Mouse (Mus musculus) left cerebral cortex, postnatal 10 days (tissue): ENCODE data around the gene Pm20d1. TPM values are rescaled to one million over a fixed set of nuclear protein-coding genes. Genes with fewer than 3 reads are reported as not detected.
A peak's percentile ranks its signal among the peaks of the same experiment; 100 is the strongest.

Experiments
- DNase-seq, 2 experiments: peaks; one replicate each; pipeline ENCODE4 v3.0.0; 2021 to 2022; ENCODE audit warnings: low spot score in 2 of 2, mixed read lengths in 1 of 2; ENCODE audit errors: extremely low spot score in 1 of 2
- intact Hi-C: fragments of 180-260 bp; cut with DNase I; formaldehyde crosslinking; loops from one replicate; pipeline ENCODE4 v1.15.1; 2025
- total RNA-seq, 2 experiments: library from RNA; stranded (reverse); gene quantifications; 2 replicates each; pipeline ENCODE4 v1.2.3; 2021

The Pm20d1 gene
- total RNA-seq, 2 experiments from 2014 or later: 0.69 to 0.94 TPM

DNA sequence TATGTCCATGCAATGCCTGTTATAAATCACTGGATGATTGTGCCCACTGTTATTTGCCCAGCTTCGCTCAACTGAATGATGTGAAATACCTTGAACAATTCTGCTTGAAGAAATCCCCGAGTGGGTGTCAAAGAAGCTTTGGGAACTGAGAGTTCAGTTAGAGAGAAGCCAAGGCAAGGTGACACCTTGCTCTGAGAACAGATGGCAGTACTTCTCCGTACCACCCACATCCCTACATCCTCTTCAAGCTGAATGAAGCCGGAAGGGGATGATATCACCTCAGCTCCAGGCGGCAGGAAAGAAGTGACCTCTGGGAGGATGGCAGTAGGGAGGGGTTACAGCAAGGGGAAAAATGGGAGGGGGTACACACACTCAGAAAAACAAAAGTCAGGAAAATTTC lies 26.4 kb downstream of the Pm20d1 start:
- intact Hi-C loops: loop anchor here (10.0 kb wide), 1 partner anchor 109 kb away; no protein-coding TSS in a partner anchor
- DNase-seq: no peak

DNA sequence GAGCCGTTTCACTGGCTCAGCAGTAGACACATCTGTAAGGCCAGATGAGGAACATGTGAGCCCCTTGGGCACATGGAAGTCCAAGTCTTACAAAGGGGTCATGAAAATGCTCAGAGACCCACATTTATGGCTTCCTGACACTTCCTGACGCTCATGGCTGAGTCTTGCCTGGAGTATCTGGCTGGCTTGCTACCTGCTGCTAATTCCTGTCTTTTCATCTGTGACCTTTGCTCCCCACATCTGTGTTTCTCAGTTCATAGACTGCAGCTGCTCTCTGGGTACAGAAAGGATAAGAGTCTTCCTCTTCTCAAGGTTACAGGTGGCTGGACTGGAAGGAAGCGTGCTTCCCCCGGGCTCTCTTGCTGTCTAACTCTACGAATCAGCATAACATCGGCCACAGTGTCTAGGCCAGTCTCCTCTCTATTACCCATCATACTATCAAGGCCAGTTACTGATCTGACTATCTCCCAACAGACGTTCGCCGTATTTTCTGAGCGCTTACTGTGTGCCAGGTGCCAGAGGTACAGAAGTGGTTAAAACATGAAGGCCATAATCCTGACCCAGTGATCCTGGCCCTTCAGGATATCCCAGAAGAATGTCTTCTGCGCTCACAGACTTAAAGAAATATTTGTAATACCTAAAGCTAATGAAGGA lies 27.5 kb downstream of the Pm20d1 start:
- no peak for DNase-seq
- intact Hi-C loops: loop anchor here (10.0 kb wide), 1 partner anchor 110 kb away; no protein-coding TSS in a partner anchor

DNA sequence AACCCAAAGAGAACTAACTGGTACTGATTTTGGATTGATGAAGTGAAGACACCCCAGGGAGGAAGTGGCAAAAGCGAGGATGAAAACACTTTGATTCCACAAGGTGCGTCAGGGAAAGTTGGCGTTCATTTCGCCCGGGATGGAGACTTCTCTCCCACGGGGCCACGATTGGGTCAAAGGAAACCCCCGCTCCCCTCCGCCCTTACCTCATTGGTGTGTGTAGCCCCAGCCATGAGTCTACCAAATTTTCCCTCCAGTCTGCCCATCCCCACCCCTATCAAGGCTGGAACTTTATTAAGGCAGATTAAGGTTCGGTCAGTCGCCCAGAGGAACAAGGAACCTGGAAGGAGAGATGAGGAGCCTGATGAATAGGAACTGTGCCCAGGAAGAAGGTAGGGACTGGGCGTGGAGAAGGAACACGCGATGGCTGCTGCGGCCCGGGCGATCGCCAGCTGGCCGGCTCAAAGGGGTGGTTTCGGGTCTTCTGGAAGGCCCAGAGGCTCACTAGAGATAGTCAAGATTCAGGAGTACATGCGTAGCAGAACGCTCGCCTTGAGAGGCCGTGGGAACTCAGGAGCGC lies 30.1 kb downstream of the Pm20d1 start, which contains the start of gene Slc41a1:
Slc41a1 (plus strand) TSS at position 287 of the 580 bp plus-strand sequence.
- peak in 1 of 2 experiments; percentile 41 for DNase-seq
- intact Hi-C loops: loop anchor here (10.0 kb wide), 1 partner anchor 112 kb away; no protein-coding TSS in a partner anchor

DNA sequence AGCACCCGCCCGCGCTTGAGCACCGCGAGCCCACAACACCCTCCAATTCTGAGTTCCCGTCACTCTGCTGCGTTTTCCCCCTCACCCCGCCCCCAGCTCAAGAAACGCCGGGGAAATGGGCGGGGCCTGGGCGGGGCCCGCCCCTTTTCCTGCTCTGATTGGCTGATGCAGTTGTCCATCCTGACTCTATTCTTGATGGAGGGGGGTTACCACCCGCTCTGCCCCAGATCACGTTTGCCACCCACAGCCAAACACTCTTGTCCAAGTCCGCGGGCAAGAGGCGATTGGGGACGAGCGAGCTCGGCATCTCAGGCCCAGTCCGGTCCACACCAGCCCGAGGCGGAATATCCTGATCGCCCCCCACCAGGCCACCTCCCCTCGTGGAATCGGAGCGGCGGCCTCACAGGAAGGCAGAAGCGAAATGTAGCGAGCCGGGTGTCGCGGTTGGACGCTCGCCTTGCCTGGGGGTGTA lies 30.6 kb downstream of the Pm20d1 start:
- intact Hi-C loops: loop anchor here (10.0 kb wide), 1 partner anchor 113 kb away; no protein-coding TSS in a partner anchor
- peak; percentile 91 to 93 for DNase-seq

DNA sequence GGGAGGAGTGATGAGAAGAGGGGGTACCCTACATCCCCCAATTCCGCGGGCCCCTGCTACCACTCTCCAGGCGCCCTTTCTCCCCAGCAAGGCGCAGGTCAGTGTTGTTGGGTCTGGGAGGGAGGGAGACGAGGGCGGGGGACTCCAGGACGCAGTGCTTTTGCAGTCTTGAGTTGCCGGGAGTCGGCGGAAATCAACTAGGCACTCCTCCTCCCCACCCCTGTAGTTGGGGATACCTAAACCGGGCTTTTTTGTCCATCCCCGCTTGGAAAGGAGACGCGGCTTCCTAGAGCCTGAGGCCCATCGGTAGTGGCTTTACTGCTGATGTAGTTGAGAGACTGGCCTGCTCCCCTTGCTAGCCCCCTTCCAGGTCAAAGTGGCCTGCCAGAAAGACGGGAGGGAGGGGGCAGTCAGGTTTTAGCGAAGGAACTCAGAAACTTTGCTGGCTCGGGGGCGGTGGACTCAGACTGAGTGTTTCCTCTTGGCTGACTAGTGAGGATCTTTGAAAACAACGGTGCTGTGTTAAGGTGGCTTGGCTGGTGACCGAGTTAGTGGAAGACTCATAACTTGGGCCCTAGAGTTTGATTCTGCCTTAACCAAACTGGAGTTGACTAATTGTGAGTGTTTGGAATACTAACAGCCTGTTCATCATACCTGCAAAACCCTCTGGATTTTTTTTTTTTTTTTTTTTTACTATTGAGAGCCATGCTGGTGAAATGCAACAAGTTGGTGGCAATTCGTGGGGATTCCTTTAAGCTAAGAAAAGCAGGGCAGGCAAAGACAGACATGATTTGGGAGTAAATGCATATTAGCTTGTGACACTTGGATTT lies 31.3 kb downstream of the Pm20d1 start:
- intact Hi-C loops: loop anchor here (10.0 kb wide), 1 partner anchor 114 kb away; no protein-coding TSS in a partner anchor
- no peak for DNase-seq

DNA sequence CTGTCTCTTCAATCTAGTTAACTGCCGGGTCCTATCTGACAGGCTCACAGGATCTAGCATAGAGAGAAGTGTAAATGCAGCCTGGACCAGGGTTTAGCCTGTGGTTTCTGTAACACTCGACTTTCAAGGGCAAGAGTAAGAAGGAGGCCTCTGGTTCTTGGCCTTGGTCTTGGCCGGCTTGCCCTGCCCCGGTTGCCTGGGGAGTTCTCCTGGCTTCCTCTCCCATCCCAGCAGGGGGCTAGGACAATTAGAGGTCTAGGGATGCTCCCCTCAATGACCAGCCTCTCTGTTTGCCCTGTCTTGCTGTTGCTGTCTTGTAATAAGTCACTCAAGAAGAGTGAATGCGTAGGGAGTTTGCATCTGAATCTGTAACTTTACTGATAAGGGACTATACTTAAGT lies 32.1 kb downstream of the Pm20d1 start:
- DNase-seq: no peak
- intact Hi-C loops: loop anchor here (10.0 kb wide), 1 partner anchor 114 kb away; no protein-coding TSS in a partner anchor

DNA sequence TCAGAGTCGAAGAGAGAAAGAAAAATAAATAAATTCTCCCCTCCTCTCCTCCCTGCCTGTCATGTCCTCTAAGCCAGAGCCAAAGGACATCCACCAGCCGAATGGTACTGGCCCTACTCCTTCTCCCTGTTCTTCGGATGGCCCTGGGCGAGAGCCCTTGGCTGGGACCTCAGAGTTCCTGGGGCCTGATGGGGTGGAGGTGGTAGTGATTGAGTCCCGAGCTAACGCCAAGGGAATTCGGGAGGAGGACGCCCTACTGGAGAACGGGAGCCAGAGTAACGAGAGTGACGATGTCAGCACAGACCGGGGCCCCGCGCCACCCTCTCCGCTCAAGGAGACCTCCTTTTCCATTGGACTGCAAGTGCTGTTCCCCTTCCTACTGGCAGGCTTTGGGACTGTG lies 33.4 kb downstream of the Pm20d1 start:
- intact Hi-C loops: no loop called here
- DNase-seq: no peak

DNA sequence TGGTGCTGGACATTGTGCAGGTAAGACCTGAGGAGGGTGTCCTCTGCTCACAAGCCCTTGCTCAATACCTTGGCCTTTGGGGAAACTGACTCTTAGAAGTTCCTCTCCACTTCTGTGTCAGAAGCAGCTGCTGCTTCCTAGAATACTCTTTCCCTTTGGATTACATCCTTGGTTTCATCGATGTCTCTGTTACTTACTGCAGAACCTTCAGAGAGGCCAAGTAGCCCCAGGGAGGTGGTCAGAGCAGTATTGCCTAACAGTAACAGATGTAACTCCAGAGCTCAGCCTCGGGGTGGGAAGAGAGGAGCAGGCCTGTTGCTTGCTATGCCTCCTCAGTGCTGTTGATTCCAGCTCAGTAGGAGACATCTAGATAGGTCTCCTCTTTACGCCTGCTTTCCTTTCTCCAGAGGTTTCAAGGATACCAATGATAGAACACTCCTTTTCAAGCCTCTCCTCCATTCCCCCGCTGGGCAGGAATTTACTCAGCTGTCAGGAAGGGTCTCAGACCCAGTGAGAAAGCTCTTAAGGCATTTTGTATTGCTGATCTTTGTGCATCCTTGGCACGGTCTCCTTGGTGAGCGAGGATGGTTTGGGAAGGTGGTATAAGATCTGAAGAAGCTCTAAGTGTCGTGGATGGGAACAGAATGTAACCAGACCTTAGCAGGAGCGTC lies 33.9 kb downstream of the Pm20d1 start:
- DNase-seq: no peak
- intact Hi-C loops: no loop called here

DNA sequence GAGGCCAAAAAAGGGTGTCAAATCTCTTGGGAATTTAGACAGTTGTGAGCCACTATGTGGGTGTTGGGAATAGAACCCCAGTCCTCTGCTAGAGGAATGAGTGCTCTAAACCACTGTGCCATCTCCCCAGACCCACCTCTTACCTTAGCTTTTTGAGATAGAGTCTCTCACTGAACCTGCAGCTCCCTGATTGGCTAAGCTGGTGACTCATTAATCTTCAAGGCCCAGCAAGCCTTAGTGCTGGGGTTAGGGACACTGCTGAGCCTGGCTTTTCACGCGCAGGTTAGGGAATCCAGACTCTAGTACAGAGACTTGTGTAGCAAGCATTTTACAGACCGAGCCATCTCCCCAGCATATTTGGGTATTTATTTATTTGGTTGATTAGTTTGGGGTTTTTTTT lies 39.9 kb downstream of the Pm20d1 start:
- DNase-seq: no peak
- intact Hi-C loops: no loop called here

DNA sequence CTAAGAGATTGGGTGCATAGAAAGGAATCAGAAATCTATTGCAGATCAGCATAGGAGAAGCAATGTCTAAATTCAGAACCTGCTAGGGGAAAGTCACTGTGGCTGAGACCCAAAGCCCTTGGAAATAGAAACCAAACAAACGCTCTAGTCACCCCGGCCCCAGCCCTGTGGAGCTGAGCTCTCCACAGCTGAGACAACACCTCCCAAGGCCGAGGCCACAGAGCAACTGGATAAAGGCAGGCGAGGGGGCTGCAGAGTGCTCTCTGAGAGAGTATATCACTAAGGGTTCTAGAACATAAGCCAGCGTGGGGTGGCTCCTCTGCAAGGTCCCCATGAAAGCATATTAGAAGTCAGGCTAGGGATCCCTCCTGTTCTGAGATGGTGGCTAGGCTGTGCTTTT lies 41.4 kb downstream of the Pm20d1 start:
- peak in 1 of 2 experiments; percentile 61 for DNase-seq
- intact Hi-C loops: no loop called here

DNA sequence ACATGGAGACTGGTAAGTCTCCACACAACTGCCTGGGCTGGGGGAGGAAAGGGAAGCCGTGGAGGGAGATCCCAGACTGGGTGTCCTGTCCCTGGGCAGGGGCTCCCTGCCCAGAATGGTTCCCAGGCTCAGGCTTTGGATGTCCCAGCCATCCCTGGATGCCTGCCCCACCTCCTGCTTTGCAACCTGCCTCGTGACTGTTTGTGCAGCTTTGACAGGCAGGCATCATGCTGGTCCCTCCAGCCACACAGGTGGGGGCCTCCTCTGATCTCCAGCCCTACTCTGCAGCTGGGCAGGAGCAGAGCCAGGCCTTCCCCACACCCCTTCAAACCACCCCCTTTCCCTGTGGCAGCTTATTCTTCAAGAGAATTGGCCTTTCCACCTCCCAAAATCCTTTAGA lies 42.1 kb downstream of the Pm20d1 start:
- DNase-seq: peak in 1 of 2 experiments; percentile 85
- intact Hi-C loops: no loop called here

DNA sequence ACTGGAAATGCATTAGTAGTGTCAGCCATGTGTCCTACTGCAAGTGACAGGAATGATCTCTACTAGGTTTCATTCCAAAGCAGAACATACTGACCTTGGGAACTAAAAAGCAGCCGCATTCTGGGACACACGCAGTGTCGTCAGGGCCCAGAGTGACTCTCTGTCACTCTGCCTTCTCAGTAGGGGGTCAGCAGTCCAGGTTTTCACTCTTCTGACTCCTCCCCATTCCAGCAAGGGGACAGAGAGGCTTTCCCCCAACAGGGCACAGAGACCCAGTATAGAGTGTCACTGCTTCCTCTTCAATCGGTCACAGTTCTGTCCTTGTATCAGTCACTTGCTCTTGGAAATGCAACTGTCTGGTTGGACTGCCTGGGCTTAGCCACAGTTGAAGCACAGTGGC lies 45.0 kb downstream of the Pm20d1 start:
- no peak for DNase-seq
- intact Hi-C loops: no loop called here

DNA sequence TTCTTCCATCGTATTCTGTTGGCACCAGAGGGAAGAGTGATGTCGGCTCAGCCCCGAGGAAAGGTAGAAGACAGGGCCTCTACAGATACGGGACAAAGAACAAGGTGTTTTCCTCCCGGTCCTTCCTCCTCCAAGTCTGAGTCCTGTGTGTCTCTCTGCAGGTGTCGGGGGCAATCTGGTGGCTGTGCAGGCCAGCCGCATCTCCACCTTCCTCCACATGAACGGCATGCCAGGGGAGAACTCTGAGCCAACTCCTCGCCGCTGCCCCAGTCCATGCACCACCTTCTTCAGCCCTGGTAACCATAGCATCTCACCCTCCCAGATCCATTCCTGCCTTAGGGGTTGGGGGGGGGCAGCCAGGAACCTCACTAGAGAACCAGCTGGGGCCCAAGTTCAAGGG lies 46.6 kb downstream of the Pm20d1 start:
- intact Hi-C loops: no loop called here
- no peak for DNase-seq

DNA sequence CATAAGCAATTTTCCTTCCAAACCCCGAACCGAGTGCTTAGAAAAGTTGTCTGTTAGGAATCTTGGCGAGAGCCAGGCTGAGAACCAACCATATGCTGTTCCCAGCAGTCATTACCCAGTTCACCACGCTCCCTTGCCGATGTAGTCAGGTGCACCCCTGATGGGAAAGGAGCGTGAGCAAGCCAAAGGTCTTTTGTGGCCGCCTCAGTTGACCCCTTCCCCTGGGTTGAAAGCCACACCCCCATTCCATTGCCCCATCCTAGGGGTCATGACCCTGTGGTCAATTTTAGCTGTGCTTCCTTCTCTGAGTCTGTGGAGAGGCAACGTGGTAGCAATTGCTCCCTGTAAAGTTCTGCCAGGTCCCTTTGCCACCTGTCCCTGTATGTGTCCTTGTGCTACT lies 47.7 kb downstream of the Pm20d1 start:
- intact Hi-C loops: loop anchor here (5.0 kb wide), 2 partner anchors 78 to 133 kb away; no protein-coding TSS in a partner anchor
- DNase-seq: no peak

DNA sequence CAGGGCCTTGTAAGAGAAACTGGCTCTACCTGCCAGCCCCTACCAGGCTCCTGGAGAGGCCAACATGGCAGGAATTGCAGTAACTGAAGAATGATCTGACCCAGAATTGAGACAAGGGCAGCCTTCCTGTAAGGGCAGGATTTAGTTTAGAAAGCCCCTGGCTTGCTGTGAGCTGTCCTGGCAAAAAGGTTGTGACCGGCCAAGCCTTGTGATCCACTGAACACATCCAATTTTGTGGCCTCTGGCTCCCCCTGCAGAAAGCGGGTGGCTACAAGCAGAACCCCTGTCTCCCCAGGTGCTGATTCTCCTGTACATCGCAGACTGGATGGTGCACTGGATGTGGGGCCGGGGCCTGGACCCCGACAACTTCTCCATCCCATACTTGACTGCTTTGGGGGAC lies 49.1 kb downstream of the Pm20d1 start:
- intact Hi-C loops: loop anchor here (5.0 kb wide), 2 partner anchors 79 to 134 kb away; no protein-coding TSS in a partner anchor
- DNase-seq: peak in 1 of 2 experiments; percentile 67

DNA sequence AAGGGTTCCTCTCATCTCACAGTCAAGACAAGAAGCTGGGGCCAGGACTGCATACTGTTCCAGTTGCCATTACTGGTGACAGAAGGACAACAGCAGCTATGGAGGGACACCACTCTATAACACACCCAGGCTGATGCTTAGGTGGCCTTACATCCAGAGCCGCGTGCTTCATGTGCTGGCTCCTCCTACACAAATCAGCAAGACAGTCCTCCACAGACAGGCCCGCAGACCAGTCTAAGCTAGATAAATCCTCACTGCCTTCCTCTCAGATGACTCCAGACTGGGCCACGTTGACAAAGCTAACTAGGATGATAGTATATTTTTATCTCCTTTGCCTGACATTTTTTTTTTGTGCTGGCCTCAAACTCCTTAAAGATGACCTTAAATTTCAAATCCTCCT lies 64.6 kb downstream of the Pm20d1 start:
- DNase-seq: no peak
- intact Hi-C loops: no loop called here

DNA sequence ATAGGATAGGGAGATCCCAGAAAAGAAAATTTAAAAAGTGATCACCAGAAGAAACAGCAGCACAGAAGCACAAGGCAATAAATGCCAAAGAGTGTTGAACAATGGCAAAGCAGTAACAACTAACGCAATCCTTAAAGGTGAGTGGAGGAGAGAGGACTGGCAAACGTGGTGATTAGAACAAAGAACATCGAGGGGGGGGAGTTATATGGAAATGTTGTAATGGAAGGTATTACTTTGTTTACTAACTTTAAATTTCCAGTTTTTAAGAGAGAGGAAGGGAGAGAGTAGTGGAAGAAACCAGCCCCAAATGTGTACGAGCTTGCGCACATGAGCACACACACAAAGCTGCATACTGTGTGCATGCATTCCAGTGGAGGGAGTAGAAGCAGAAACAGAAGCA lies 68.4 kb downstream of the Pm20d1 start:
- no peak for DNase-seq
- intact Hi-C loops: no loop called here

DNA sequence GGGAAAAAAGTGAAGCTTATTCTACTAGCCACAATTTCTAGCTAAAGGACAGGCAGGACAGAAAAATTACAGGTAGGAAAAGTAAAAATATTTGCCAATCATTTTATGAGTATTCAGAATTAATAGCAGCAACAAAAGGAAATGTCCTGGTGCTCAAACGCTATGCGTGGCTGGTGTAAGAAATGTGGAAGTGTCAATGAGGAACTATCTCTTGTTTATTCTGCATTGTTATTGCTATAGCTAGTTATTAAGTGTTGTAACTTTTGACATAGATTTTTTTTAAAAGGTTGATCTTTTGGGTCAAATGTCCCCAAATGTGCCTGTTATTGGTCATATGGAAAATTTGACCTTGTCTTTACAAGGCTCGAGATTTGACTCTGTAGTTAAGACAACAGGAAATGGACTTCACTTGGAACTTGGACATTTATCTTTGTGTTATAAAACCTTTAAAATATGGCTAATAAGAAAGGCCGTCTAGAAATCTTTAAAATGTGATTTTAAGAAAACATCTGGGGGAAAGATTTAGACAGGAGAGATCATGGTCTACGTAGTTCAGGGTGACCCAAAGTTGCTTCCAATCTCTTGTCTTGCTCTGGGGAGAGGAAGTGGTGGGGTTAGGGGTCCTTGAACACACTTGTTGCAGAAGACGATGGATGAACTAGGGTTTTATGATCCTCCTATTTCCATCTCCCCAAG lies 69.3 kb downstream of the Pm20d1 start:
- intact Hi-C loops: no loop called here
- DNase-seq: no peak
